Mouse (Mus musculus) heart, embryonic 16.5 days (tissue): ENCODE data around the gene Knl1. TPM values are rescaled to one million over a fixed set of nuclear protein-coding genes. Genes with fewer than 3 reads are reported as not detected.

Experiments
- ATAC-seq: fragments of 200-750 bp; cut with Nextera tagmentation; replicated peaks from 2 replicates; pipeline ENCODE4 v1.8.0; 2017; ENCODE audit warnings: moderate number of reproducible peaks; ENCODE audit not compliant: insufficient read depth, low FRiP score; ENCODE audit errors: extremely low read depth
- H3K27ac ChIP-seq: fragments of 300-500 bp; sonication (generic); 2 replicates; pipeline ENCODE4 v1.5.1; 2014; ENCODE audit warnings: mild to moderate bottlenecking, low read length, control low read depth, moderate library complexity
- H3K27me3 ChIP-seq: fragments of 300-500 bp; sonication (generic); 2 replicates; pipeline ENCODE4 v1.6.1; 2014; ENCODE audit warnings: low read length, mixed read lengths; ENCODE audit not compliant: control insufficient read depth, insufficient read depth
- H3K36me3 ChIP-seq: fragments of 300-500 bp; sonication (generic); 2 replicates; pipeline ENCODE4 v1.6.1; 2014; ENCODE audit not compliant: control insufficient read depth, insufficient read depth
- H3K4me1 ChIP-seq: fragments of 300-500 bp; sonication (generic); 2 replicates; pipeline ENCODE4 v1.6.1; 2014; ENCODE audit warnings: low read length, mixed read lengths; ENCODE audit not compliant: control insufficient read depth, insufficient read depth
- H3K4me2 ChIP-seq: fragments of 300-500 bp; sonication (generic); 2 replicates; pipeline ENCODE4 v1.6.1; 2014; ENCODE audit warnings: low read depth, mild to moderate bottlenecking, control low read depth, low read length
- H3K4me3 ChIP-seq: fragments of 300-500 bp; sonication (generic); 2 replicates; pipeline ENCODE4 v1.5.1; 2014; ENCODE audit warnings: mild to moderate bottlenecking, control low read depth, low read length
- H3K9ac ChIP-seq: fragments of 300-500 bp; sonication (generic); 2 replicates; pipeline ENCODE4 v1.6.1; 2014; ENCODE audit warnings: low read length, control low read depth
- H3K9me3 ChIP-seq: fragments of 300-500 bp; sonication (generic); replicated peaks from 2 replicates; pipeline ENCODE4 v1.6.1; 2016; ENCODE audit warnings: low read length; ENCODE audit not compliant: control insufficient read depth
- WGBS: fragments of 180-500 bp; shearing (Covaris S2); extraction: QIAGEN DNeasy Blood & Tissue Kit; methylation state at CpG from one replicate; pipeline ENCODE4 v1.1.7; 2014; 5-methylcytosine and 5-hydroxymethylcytosine counted together
- polyA plus RNA-seq: library from polyadenylated mRNA; unstranded; fragments of >200 nt; fragmentation: Nextera tagmentation; extraction: Ambion mirVana; gene quantifications from 2 replicates; pipeline ENCODE4 v1.2.1, GENCODE M21; 2015

Gene Knl1
- polyA plus RNA-seq, 1 experiment from 2014 or later, result 39.5 TPM

DNA sequence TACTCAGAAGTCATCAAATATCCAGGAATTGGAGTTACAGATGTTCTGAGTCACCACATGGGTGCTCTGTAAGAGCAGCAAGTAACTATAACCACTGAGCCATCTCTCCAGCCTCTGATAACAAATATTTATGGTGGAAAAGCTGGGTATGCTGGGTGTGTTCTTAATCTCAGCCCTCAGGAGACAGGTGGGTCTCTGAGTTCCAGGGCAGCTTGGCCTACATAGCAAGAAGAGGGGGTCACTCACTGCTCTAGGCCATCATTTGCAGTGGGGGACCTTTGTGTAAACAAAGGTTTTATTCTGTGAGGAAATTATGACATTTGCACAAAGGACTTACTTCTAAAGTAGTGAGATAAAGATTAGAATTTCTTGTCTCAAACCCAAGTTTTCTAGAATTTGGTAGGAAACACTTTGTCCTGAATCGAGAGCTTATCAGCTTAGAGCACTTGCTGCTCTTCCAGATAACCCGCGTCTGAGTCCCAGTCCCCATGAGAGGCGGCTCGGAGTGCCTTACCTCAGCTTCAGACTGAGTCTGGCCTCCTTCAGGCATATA lies 89.5 kb downstream of the Knl1 start:
- Histone ChIP-seq H3K4me2 (no peak overlapping the region), H3K4me1 (no peaks in the 10 kb centered on the region), H3K9ac (no peak overlapping the region), H3K27me3 (no peaks in the 10 kb centered on the region), H3K9me3 (no peaks in the 10 kb centered on the region), H3K27ac (no peak overlapping the region), H3K36me3 (peaks cover 40% of the 10 kb centered on the region), H3K4me3 (no peak overlapping the region)
- 33% methylated on average over 5 of the region's 5 CpGs for WGBS
- ATAC-seq, result no peak

DNA sequence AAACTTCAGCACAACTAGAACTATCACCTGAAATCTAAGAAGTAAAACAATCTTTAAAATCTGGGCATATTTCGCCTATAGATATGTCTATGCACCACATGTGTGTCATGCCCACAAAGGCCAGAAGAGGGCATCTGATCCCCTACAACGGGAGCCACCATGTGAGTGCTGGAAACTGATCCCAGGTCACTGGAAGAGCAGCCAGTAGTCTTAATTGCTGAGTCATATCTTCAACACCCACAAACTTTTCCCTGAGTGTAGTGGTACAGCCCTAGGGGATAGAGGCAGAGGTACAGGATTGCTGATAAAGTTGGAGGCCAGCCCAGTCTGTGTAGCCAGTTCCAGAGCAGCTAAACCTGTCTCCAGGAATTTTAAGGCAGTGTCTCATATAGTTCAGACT lies 98.3 kb downstream of the Knl1 start:
- H3K36me3 ChIP-seq, result peaks cover 56% of the 10 kb centered on the region
- H3K27me3 ChIP-seq, result no peaks in the 10 kb centered on the region
- no peak overlapping the region for H3K4me3 ChIP-seq
- H3K27ac ChIP-seq, result no peak overlapping the region
- H3K4me2 ChIP-seq, result no peak overlapping the region
- no peak overlapping the region for H3K9ac ChIP-seq
- ATAC-seq, result no peak
- WGBS, result 88% methylated on average over 2 of the region's 2 CpGs
- no peaks in the 10 kb centered on the region for H3K4me1 ChIP-seq
- peaks cover 4% of the 10 kb centered on the region for H3K9me3 ChIP-seq

DNA sequence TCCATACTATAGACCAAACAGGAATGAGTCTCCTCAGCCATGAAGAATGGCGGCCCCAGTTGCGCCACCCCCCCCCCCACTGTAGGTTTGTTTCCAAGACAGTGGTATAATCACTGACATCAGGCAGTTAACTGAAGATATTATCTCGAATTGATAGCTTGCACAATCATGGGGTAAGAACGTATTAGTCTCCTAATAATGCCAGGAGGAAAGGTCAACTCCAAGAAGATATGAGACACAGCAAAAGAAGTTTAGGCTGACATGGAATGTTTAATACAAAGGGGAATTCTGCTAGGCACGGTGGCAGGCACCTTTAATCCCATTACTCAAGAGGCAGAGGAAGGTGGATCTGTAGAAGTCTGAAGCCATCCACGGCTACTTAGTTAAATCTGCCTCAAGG lies 99.5 kb downstream of the Knl1 start:
- Histone ChIP-seq H3K9ac (no peak overlapping the region), H3K27ac (no peak overlapping the region), H3K9me3 (peaks cover 4% of the 10 kb centered on the region), H3K36me3 (peaks cover 57% of the 10 kb centered on the region), H3K4me1 (no peaks in the 10 kb centered on the region), H3K4me2 (no peak overlapping the region), H3K27me3 (no peaks in the 10 kb centered on the region), H3K4me3 (no peak overlapping the region)
- ATAC-seq, result no peak
- 75% methylated on average over 6 of the region's 6 CpGs for WGBS

DNA sequence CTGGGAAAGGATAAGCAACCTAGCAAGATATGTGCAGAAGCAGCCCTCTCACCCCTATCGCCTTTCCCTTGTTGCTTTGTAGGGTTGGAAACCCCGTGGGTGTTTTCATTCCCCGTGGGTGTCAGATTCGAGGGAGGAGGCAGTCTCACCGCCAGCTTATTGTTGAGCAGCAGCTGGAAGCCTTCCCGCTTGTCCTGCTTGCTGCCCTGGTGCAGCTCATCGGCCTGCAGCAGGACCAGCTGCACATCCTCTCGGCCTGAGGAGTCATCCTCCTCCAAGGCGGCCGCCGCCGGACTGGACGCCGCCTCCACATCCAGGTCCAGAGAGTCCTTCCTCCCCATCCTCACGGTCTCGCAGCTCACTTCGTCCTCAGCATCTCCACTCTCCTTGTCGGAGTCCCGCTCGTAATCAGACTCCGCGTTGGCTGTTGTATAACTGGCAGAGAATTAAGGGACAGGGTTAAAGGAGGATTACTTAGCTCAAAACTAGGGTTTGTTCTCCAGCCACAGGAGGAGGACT lies 100.3 kb downstream of the Knl1 start:
- H3K27me3 ChIP-seq, result no peaks in the 10 kb centered on the region
- no peak overlapping the region for H3K27ac ChIP-seq
- 80% methylated on average over 22 of the region's 22 CpGs for WGBS
- no peaks in the 10 kb centered on the region for H3K4me1 ChIP-seq
- no peak overlapping the region for H3K4me2 ChIP-seq
- peaks cover 53% of the 10 kb centered on the region for H3K36me3 ChIP-seq
- H3K9me3 ChIP-seq, result peaks cover 4% of the 10 kb centered on the region
- no peak overlapping the region for H3K9ac ChIP-seq
- peak; percentile 37; the same call in 1 of the 2 replicates for ATAC-seq
- no peak overlapping the region for H3K4me3 ChIP-seq

DNA sequence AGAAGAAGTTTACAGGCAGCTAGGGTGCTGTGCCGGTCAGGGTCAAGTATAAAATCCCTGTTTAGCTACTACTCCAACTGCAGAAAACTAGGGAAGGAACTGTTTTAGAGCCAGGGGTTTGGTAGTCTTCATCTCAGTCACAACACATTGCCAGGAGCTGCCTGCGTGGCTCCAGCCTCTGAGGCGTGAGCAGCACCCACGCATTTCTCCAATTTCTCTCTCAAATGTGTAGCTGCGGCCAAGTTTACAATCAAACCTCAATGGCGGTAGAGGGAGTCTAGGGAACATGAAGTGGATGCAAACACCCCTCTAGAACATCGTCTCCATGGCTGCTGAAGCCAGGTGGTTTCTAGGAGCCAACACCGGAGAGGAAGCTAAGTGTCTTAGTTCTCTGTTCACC lies 100.9 kb downstream of the Knl1 start:
- Histone ChIP-seq H3K36me3 (peaks cover 54% of the 10 kb centered on the region), H3K27ac (no peak overlapping the region), H3K9me3 (peaks cover 4% of the 10 kb centered on the region), H3K27me3 (no peaks in the 10 kb centered on the region), H3K4me3 (no peak overlapping the region), H3K9ac (no peak overlapping the region), H3K4me1 (no peaks in the 10 kb centered on the region), H3K4me2 (no peak overlapping the region)
- ATAC-seq, result no peak
- WGBS, result 85% methylated on average over 8 of the region's 8 CpGs

DNA sequence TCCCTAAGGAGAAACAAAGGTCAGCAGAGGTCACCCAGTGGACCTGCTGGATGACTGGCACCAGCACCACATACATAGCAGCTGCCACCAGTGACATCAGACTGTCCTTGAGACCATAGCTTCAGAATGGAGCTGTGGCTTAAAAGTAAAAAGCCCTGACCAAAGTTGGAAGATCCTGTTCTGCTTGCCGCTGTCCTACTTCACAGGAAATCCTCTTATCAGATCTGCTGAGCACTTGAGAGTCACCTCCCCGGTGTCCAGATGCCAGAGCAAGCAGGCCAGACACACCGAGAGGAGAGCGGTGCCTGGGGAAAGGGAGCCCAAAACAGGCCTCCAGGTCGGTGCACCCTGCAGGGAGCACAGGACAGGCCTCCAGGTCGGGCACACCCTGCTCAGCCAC lies 105.3 kb downstream of the Knl1 start:
- 51% methylated on average over 6 of the region's 6 CpGs for WGBS

DNA sequence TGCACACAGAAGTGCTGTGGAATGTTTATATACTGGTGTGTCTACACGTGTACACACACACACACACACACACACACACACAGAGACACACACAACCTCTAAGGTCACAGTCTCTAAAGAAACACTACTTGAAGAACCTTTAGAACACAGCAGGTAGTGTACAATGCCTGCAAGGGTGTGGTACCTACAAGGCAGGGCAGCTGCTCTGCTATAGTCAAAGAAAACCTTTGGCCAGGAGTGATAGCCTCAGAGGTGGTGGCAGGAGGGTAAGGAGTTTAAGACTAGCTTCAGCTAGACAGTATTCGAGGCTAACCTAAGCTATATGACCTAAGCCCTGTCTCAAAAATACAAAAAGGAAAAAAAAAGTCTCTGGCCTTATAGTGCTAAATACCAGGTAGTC lies 107.8 kb downstream of the Knl1 start:
- H3K27me3 ChIP-seq, result no peaks in the 10 kb centered on the region
- H3K9me3 ChIP-seq, result no peaks in the 10 kb centered on the region
- H3K4me3 ChIP-seq, result no peak overlapping the region
- no peak overlapping the region for H3K9ac ChIP-seq
- no peak overlapping the region for H3K27ac ChIP-seq
- WGBS, result 77% methylated on average over 2 of the region's 2 CpGs
- ATAC-seq, result no peak
- no peak overlapping the region for H3K4me2 ChIP-seq
- H3K4me1 ChIP-seq, result peaks cover 16% of the 10 kb centered on the region
- H3K36me3 ChIP-seq, result peaks cover 23% of the 10 kb centered on the region

More for the DNA sequence above, 105.3 kb downstream of the Knl1 start:
- Histone ChIP-seq H3K4me1 (peaks cover 12% of the 10 kb centered on the region), H3K27me3 (no peaks in the 10 kb centered on the region), H3K9me3 (no peaks in the 10 kb centered on the region), H3K4me3 (no peak overlapping the region), H3K9ac (no peak overlapping the region), H3K4me2 (no peak overlapping the region), H3K36me3 (peaks cover 32% of the 10 kb centered on the region), H3K27ac (no peak overlapping the region)
- ATAC-seq, result no peak

Other genes starting within 250 kb of the Knl1 start
- 90.7 and 94.0 TPM in 2 replicates for gene Knstrn, start 233.1 kb upstream of the Knl1 start, polyA plus RNA-seq
- 97.4 and 107 TPM in 2 replicates for gene Ivd, start 185.2 kb upstream of the Knl1 start, polyA plus RNA-seq
- gene Bahd1, start 146.7 kb upstream of the Knl1 start, polyA plus RNA-seq, result 3.7 and 4.1 TPM in 2 replicates
- gene Chst14, start 120.6 kb upstream of the Knl1 start, polyA plus RNA-seq, result 17.1 and 18.0 TPM in 2 replicates
- gene Ccdc32, start 17.7 kb upstream of the Knl1 start, polyA plus RNA-seq, result 18.6 and 19.6 TPM in 2 replicates
- 3.6 and 5.3 TPM in 2 replicates for gene Rpusd2, start 12.3 kb upstream of the Knl1 start, polyA plus RNA-seq
- 26.5 and 34.6 TPM in 2 replicates for gene Rad51, start 65.7 kb downstream of the Knl1 start, polyA plus RNA-seq
- gene Rmdn3, start 109.9 kb downstream of the Knl1 start, polyA plus RNA-seq, result 27.0 and 28.4 TPM in 2 replicates
- 5.5 and 6.9 TPM in 2 replicates for gene Gchfr, start 120.7 kb downstream of the Knl1 start, polyA plus RNA-seq
- gene Gm14137, start 127.4 kb downstream of the Knl1 start, polyA plus RNA-seq, result 0.35 and 0.46 TPM in 2 replicates
- 36.8 and 37.9 TPM in 2 replicates for gene Zfyve19, start 161.5 kb downstream of the Knl1 start, polyA plus RNA-seq
- 10.5 and 11.2 TPM in 2 replicates for gene Dnajc17, start 161.7 kb downstream of the Knl1 start, polyA plus RNA-seq
- gene Ppp1r14d, start 182.8 kb downstream of the Knl1 start, polyA plus RNA-seq, result 0.18 and 0.26 TPM in 2 replicates
- gene Spint1, start 190.2 kb downstream of the Knl1 start, polyA plus RNA-seq, result 3.7 and 5.1 TPM in 2 replicates
- 1.0 and 1.3 TPM in 2 replicates for gene Rhov, start 224.2 kb downstream of the Knl1 start, polyA plus RNA-seq
- gene Vps18, start 241.6 kb downstream of the Knl1 start, polyA plus RNA-seq, result 13.3 and 13.6 TPM in 2 replicates